Mouse (Mus musculus) E14TG2a.4 (cell line): ENCODE measurements at regions not wholly inside any gene's neighbourhood (a gene's known extent, or its start where the extent isn't known, plus 50 kb on each side); places are given as distances from the start of the nearest gene placed in this dataset.

Experiments
- H3K27me3 ChIP-seq: 2 replicates; pipeline ENCODE4 v1.6.1; 2014; ENCODE audit warnings: low read length, control low read depth; ENCODE audit not compliant: insufficient read depth
- H3K36me3 ChIP-seq: 2 replicates; pipeline ENCODE4 v1.6.1; 2014; ENCODE audit warnings: low read length, control low read depth; ENCODE audit not compliant: insufficient read depth
- H3K4me1 ChIP-seq: replicated peaks from 2 replicates; pipeline ENCODE4 v1.6.1; 2014; ENCODE audit warnings: low read depth, low read length, control low read depth
- H3K4me3 ChIP-seq: replicated peaks from 2 replicates; pipeline ENCODE4 v1.5.1; 2014; ENCODE audit warnings: mild to moderate bottlenecking, low read length
- H3K9me3 ChIP-seq: 2 replicates; pipeline ENCODE4 v1.6.1; 2014; ENCODE audit warnings: low read length, control low read depth
- CTCF ChIP-seq: conservative IDR thresholded peaks from 2 replicates; pipeline ENCODE4 v1.5.1; 2014; ENCODE audit warnings: low read length
- NANOG ChIP-seq: IDR thresholded peaks from 2 replicates; pipeline ENCODE4 v1.6.1; 2014; ENCODE audit warnings: borderline replicate concordance, low read length, mixed read lengths
- POU5F1 ChIP-seq: IDR thresholded peaks from 2 replicates; pipeline ENCODE4 v1.6.1; 2014; ENCODE audit warnings: low read length, borderline replicate concordance

GRCm38 (mm10) chr10:92516886-92517285 is 205.3 kb downstream of the Nedd1 start:
- no peak for TF ChIP-seq POU5F1
- no peak for TF ChIP-seq NANOG
- TF ChIP-seq CTCF = no peak
- Histone ChIP-seq H3K4me3 (no peak overlapping the region), H3K4me1 (no peaks in the 10 kb centered on the region), H3K36me3 (no peaks in the 10 kb centered on the region), H3K27me3 (no peaks in the 10 kb centered on the region), H3K9me3 (no peaks in the 10 kb centered on the region)

GRCm38 (mm10) chr10:92511769-92512168 is 210.5 kb downstream of the Nedd1 start:
- H3K4me1 ChIP-seq = peaks cover 4% of the 10 kb centered on the region
- no peak overlapping the region for H3K4me3 ChIP-seq
- TF ChIP-seq POU5F1 = no peak
- TF ChIP-seq CTCF = no peak
- no peaks in the 10 kb centered on the region for H3K27me3 ChIP-seq
- no peaks in the 10 kb centered on the region for H3K9me3 ChIP-seq
- H3K36me3 ChIP-seq = no peaks in the 10 kb centered on the region

- Histone ChIP-seq H3K4me3 (no peak overlapping the region), H3K36me3 (no peaks in the 10 kb centered on the region), H3K9me3 (no peaks in the 10 kb centered on the region), H3K4me1 (peaks cover 4% of the 10 kb centered on the region), H3K27me3 (no peaks in the 10 kb centered on the region)
- TF ChIP-seq POU5F1 = no peak
- no peak for TF ChIP-seq CTCF
- no peak for TF ChIP-seq NANOG
Observed at GRCm38 (mm10) chr10:92510677-92511076, 211.5 kb downstream of the Nedd1 start.

GRCm38 (mm10) chr10:92504271-92504670 is 217.9 kb downstream of the Nedd1 start:
- no peak overlapping the region for H3K4me3 ChIP-seq
- no peak for TF ChIP-seq CTCF
- TF ChIP-seq POU5F1 = no peak
- TF ChIP-seq NANOG = no peak
- no peaks in the 10 kb centered on the region for H3K4me1 ChIP-seq
- no peaks in the 10 kb centered on the region for H3K36me3 ChIP-seq
- H3K9me3 ChIP-seq = no peaks in the 10 kb centered on the region
- H3K27me3 ChIP-seq = no peaks in the 10 kb centered on the region

GRCm38 (mm10) chr10:92483592-92483991 is 238.6 kb downstream of the Nedd1 start:
- H3K36me3 ChIP-seq = no peaks in the 10 kb centered on the region
- no peak overlapping the region for H3K4me3 ChIP-seq
- TF ChIP-seq POU5F1 (no peak), CTCF (no peak)
- H3K4me1 ChIP-seq = no peaks in the 10 kb centered on the region
- H3K27me3 ChIP-seq = no peaks in the 10 kb centered on the region
- H3K9me3 ChIP-seq = peaks cover 16% of the 10 kb centered on the region

GRCm38 (mm10) chr10:92473282-92473681 is 248.9 kb downstream of the Nedd1 start:
- Histone ChIP-seq H3K9me3 (peaks cover 3% of the 10 kb centered on the region; the same call in 1 of the 2 replicates), H3K4me1 (no peaks in the 10 kb centered on the region), H3K36me3 (no peaks in the 10 kb centered on the region), H3K27me3 (no peaks in the 10 kb centered on the region), H3K4me3 (no peak overlapping the region)
- TF ChIP-seq NANOG (no peak), CTCF (no peak), POU5F1 (no peak)

- no peaks in the 10 kb centered on the region for H3K27me3 ChIP-seq
- TF ChIP-seq CTCF (no peak), NANOG (no peak), POU5F1 (no peak)
- no peaks in the 10 kb centered on the region for H3K4me1 ChIP-seq
- no peaks in the 10 kb centered on the region for H3K36me3 ChIP-seq
- no peak overlapping the region for H3K4me3 ChIP-seq
- H3K9me3 ChIP-seq = peaks cover 10% of the 10 kb centered on the region
Observed at GRCm38 (mm10) chr10:92471111-92471510, 251.1 kb downstream of the Nedd1 start.

GRCm38 (mm10) chr10:92455195-92455594 is 267.0 kb downstream of the Nedd1 start:
- Histone ChIP-seq H3K9me3 (no peaks in the 10 kb centered on the region), H3K27me3 (no peaks in the 10 kb centered on the region), H3K4me3 (no peak overlapping the region), H3K4me1 (no peaks in the 10 kb centered on the region), H3K36me3 (no peaks in the 10 kb centered on the region)
- no peak for TF ChIP-seq CTCF
- no peak for TF ChIP-seq NANOG
- TF ChIP-seq POU5F1 = no peak

- TF ChIP-seq POU5F1 = no peak
- no peak for TF ChIP-seq CTCF
- no peak for TF ChIP-seq NANOG
- no peaks in the 10 kb centered on the region for H3K36me3 ChIP-seq
- no peaks in the 10 kb centered on the region for H3K27me3 ChIP-seq
- H3K9me3 ChIP-seq = no peaks in the 10 kb centered on the region
- H3K4me3 ChIP-seq = no peak overlapping the region
- H3K4me1 ChIP-seq = no peaks in the 10 kb centered on the region
Observed at GRCm38 (mm10) chr10:92453550-92453949, 268.7 kb downstream of the Nedd1 start.
